Mouse (Mus musculus): ENCODE results near the gene Chmp5.

DNA sequence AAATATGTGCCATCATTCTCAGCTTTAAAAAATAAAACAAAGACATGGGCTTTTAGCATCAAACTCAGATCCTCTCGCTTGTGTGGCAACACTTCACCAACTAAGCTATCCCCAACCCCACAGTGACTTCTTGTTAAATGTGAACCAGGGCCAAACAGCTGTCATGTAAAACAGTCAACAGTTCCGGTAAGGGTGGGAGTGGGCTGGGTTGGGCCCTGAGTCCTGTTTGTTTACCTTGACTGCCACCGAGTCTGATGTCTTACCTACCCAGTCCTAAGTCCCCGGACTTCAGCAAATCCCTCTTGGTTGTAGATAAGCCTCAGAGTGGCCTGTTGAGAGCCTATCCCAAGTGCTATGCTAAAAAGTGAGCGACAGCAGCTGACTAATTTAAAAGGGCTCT lies 14.5 kb upstream of the Chmp5 start:
- TF ChIP-seq CTCF (IDR thresholded peaks at IDR 0.05; ENCODE audit: control insufficient read depth, insufficient read depth, low read length): no peak
- no peak for TF ChIP-seq POLR2A (IDR thresholded peaks at IDR 0.05; ENCODE audit: borderline replicate concordance, control insufficient read depth, low read depth, low read length)

Measured in bone marrow, adult 2 months (tissue).